Mouse (Mus musculus): ENCODE measurements at regions not wholly inside any gene's neighbourhood (a gene's known extent, or its start where the extent isn't known, plus 50 kb on each side); places are given as distances from the start of the nearest gene placed in this dataset.

DNA sequence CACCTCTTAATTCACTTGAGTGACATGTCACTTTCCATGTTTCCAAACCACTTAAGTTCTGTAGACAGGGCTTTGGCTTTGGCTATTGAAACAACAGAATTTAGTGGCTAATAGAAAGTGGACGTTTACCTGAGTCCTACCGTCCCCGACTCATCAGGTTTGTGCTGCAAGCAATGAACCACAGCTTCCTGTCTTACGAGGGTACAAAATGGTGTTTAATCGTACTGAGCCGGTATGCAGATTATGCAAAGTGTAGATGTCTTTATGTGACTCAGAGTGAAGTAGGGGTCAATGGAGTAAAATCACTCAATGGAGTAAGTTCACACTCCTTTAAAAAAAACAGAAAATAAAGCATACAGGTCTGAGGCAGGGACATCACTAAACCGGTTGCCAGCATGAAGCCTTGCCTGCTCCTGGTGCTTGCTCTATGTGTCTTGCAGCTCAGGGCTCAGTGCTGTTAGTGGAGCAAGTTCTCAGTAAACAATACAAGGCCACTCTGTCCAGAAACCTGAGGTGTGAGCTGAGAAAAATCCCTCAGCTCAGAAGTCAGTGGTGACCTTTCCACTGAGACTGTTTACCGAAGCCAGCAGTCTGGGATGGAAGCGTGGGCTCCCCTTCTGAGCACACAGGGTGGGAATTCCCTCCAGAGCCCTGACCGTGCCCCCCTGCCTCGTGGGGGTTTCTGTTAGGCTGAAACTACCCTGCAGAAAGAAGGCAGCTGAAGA, 226.1 kb upstream of the Jun start:
- peak; percentile 75; the same call in 1 of the 2 replicates for ATAC-seq (ENCODE audit: low FRiP score, low read depth)
- Histone ChIP-seq H3K4me1 (peaks cover 18% of the 10 kb centered on the region), H3K9ac (0 out of 2 replicates have a peak overlapping the region, but pooled peaks have one; percentile 17), H3K4me3 (no peak overlapping the region), H3K27ac (peak overlapping the region; percentile 42; the same call in 1 of the 2 replicates), H3K36me3 (no peaks in the 10 kb centered on the region), H3K27me3 (replicated peaks) (no peaks in the 10 kb centered on the region), H3K4me2 (replicated peaks) (peak overlapping the region; percentile 41), H3K9me3 (no peaks in the 10 kb centered on the region)
- 27% methylated on average over 11 of the region's 11 CpGs for WGBS

DNA sequence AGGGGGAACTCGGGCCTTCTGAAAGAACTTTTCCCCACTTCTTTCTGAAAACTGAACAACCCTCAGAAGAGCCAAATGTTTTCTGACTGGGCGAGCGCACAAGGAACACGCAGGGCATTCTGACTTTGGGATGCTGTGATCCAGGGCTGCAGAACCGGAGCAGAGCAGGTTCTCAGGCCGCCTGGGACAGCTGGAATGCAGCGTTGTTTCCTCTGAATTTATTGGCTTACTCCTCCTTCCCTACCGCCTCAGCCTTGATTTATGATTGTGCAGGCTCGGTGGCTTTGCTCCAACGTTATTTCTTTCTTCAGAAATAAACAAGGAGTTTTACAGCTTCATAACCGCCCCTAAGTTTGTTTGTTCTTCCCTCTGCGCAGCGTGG, 226.7 kb upstream of the Jun start:
- Histone ChIP-seq H3K9me3 (no peaks in the 10 kb centered on the region), H3K36me3 (no peaks in the 10 kb centered on the region), H3K9ac (0 out of 2 replicates have a peak overlapping the region, but pooled peaks have one; percentile 17), H3K27me3 (replicated peaks) (no peaks in the 10 kb centered on the region), H3K4me1 (peaks cover 18% of the 10 kb centered on the region), H3K4me3 (no peak overlapping the region), H3K27ac (0 out of 2 replicates have a peak overlapping the region, but pooled peaks have one; percentile 42), H3K4me2 (replicated peaks) (peak overlapping the region; percentile 41)
- WGBS, result 5% methylated on average over 13 of the region's 13 CpGs
- peak; percentile 79; the same call in 1 of the 2 replicates for ATAC-seq (ENCODE audit: low FRiP score, low read depth)

DNA sequence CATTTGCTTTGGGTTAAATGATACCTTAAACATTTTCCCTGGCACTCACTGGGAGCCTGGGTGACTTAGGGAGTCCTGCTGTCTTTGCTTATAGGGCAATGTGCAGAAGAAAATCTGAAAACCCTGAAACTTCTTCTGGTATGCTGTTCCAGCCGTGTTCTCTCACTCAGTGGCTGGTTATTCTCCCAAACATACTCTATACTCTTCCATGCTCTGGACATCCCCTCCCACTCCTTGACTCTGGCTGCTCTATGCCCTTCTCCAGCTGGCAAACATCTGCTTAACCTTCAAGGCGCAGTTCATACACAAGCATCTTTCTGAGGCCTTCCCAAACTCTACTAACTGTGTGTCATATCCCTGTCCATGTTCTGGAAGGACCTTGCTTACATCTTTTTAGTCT, 227.2 kb upstream of the Jun start:
- Histone ChIP-seq H3K36me3 (no peaks in the 10 kb centered on the region), H3K4me3 (no peak overlapping the region), H3K9ac (no peak overlapping the region), H3K4me2 (replicated peaks) (no peak overlapping the region), H3K27ac (no peak overlapping the region), H3K27me3 (replicated peaks) (no peaks in the 10 kb centered on the region), H3K4me1 (peaks cover 18% of the 10 kb centered on the region), H3K9me3 (no peaks in the 10 kb centered on the region)
- ATAC-seq (ENCODE audit: low FRiP score, low read depth), result no peak
- WGBS, result 57% methylated on average over 2 of the region's 2 CpGs

DNA sequence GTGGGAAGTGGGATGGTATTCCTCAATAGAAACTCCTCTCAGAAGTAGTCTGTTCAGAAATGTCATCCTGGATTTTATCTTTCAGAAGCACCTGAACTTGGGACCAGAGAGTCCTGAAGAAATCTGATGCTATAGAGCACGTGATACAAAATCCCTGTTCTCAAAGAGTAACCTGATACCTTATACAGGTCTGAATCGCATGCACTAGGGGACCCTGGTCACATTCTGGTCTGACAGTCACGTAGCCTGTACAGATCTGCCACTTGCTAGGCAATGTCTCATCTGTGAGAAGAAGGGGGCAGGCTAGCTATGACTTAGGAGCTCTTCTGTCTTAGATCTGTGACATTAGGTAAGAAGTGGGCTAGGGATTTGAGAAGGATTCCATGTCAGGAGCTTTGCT, 230.1 kb upstream of the Jun start:
- Histone ChIP-seq H3K9ac (no peak overlapping the region), H3K4me2 (replicated peaks) (no peak overlapping the region), H3K4me3 (no peak overlapping the region), H3K27me3 (replicated peaks) (no peaks in the 10 kb centered on the region), H3K36me3 (no peaks in the 10 kb centered on the region), H3K27ac (no peak overlapping the region), H3K4me1 (peaks cover 18% of the 10 kb centered on the region), H3K9me3 (no peaks in the 10 kb centered on the region)
- no peak for ATAC-seq (ENCODE audit: low FRiP score, low read depth)
- WGBS, result 60% methylated on average over 3 of the region's 3 CpGs

DNA sequence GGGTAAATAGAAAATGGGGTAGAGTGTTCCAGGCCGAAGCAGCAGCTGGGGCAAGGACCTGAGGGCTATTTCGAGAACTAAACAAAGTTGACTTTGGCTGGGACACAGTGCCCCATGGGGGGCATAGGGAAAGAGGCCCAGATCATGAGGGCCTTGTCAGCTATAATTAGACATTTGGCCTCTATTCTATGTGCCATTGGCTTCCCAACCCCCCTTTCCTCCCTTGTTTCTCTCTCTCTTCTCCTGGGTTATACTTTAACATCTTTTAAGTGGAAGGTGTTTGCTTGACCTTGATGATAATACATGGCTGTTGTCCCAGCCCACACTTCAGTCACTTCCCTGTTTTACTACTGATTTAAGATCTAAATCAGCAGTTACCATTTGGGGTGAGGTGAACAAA, 231.8 kb upstream of the Jun start:
- Histone ChIP-seq H3K9me3 (no peaks in the 10 kb centered on the region), H3K36me3 (no peaks in the 10 kb centered on the region), H3K27ac (no peak overlapping the region), H3K4me2 (replicated peaks) (no peak overlapping the region), H3K4me3 (no peak overlapping the region), H3K9ac (no peak overlapping the region), H3K27me3 (replicated peaks) (no peaks in the 10 kb centered on the region), H3K4me1 (0 out of 2 replicates have a peak, but pooled peaks cover 6% of the 10 kb centered on the region)
- ATAC-seq (ENCODE audit: low FRiP score, low read depth), result no peak
- WGBS, result 64% methylated on average over 2 of the region's 2 CpGs

DNA sequence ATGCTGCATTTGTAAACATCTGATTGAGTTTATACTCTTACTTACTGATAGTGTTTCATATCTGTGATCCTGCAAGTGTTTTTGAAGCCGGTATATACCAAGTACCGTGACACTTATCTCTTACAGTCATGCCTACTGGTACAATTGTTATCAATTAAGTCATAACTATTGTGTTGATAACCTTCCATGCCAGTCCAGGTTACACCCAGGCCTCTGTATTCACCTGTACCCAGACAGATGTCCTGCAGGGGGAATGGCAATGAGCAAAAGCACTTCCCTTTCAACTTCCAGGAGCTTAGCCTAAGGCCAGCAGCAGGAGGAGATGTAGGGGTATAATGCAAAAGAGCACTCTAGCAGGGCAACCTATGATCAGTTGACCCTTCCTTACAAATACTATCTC, 232.2 kb upstream of the Jun start:
- H3K27me3 ChIP-seq (replicated peaks), result no peaks in the 10 kb centered on the region
- 0 out of 2 replicates have a peak, but pooled peaks cover 2% of the 10 kb centered on the region for H3K4me1 ChIP-seq
- H3K9me3 ChIP-seq, result no peaks in the 10 kb centered on the region
- no peak overlapping the region for H3K4me3 ChIP-seq
- WGBS, result 97% methylated on average over 2 of the region's 2 CpGs
- no peak overlapping the region for H3K4me2 ChIP-seq (replicated peaks)
- no peak for ATAC-seq (ENCODE audit: low FRiP score, low read depth)
- no peak overlapping the region for H3K9ac ChIP-seq
- no peaks in the 10 kb centered on the region for H3K36me3 ChIP-seq
- no peak overlapping the region for H3K27ac ChIP-seq

DNA sequence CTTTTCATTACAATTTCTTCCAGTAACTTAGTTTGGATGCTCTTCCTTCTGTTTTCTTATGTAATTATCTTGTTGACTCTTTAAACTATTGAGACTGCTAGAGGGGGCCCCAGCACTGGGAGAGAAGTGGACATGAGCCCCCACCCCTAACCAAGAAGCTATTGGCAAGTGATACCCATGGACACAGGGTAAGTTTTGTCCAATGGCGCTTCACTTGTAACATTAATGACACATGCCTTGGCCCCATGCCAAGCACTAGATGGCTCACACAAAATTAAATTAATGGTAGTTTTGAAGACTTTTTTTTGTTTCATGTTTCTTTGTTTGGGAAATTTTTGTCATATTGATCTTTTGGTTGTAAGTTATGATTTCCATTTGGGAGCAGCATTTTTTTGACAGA, 232.7 kb upstream of the Jun start:
- 93% methylated on average over 1 of the region's 1 CpGs for WGBS

DNA sequence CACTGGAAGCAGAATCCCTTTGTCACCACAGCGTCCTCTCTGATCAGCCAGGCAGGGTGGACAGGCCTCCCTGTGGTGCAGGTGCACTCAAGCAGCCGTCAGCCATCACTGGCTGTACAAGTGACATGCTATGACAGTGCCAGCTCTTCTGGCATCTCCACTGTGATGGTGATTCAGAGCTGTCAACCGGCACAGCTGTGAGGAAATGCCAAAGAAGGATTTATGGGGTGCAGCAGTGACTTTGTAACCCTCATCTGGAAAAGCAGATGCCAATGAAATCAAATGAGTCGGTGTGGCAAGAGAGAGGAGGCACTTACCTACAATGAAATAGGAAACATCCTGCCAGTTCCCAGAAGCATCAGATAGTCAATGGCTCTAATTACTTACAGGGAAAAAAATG, 238.3 kb upstream of the Jun start:
- no peak for ATAC-seq (ENCODE audit: low FRiP score, low read depth)

More for the DNA sequence above, 232.7 kb upstream of the Jun start:
- Histone ChIP-seq H3K4me1 (no peaks in the 10 kb centered on the region), H3K27ac (no peak overlapping the region), H3K9ac (no peak overlapping the region), H3K4me3 (no peak overlapping the region), H3K27me3 (replicated peaks) (no peaks in the 10 kb centered on the region), H3K36me3 (no peaks in the 10 kb centered on the region), H3K4me2 (replicated peaks) (no peak overlapping the region), H3K9me3 (no peaks in the 10 kb centered on the region)
- no peak for ATAC-seq (ENCODE audit: low FRiP score, low read depth)

DNA sequence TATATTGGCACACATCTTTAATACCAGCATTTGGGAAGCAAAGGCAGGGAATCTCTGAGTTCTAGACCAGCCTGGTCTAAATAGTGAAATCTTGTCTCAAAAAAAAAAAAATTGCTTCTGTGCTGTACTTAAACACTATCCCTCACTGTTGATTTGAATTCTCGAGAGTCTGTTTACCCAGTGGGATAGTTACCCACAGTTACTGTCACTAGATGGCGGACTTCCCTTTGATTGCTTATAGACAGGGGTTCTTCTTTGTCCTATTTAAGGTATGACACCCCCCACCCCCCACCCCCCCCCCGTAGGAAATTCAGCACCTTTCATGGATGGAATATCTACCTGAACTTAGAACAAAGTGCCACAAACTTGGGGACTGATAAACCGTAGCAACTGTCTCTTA, 242.1 kb upstream of the Jun start:
- Histone ChIP-seq H3K9me3 (no peaks in the 10 kb centered on the region), H3K27me3 (replicated peaks) (no peaks in the 10 kb centered on the region), H3K4me1 (no peaks in the 10 kb centered on the region), H3K4me2 (replicated peaks) (no peak overlapping the region), H3K9ac (no peak overlapping the region), H3K36me3 (no peaks in the 10 kb centered on the region), H3K27ac (no peak overlapping the region), H3K4me3 (no peak overlapping the region)
- 53% methylated on average over 4 of the region's 4 CpGs for WGBS
- ATAC-seq (ENCODE audit: low FRiP score, low read depth), result no peak

More for the DNA sequence above, 238.3 kb upstream of the Jun start:
- 54% methylated on average over 4 of the region's 4 CpGs for WGBS
- no peak overlapping the region for H3K4me3 ChIP-seq
- H3K27ac ChIP-seq, result no peak overlapping the region
- no peaks in the 10 kb centered on the region for H3K9me3 ChIP-seq
- no peak overlapping the region for H3K9ac ChIP-seq
- H3K4me2 ChIP-seq (replicated peaks), result no peak overlapping the region
- H3K27me3 ChIP-seq (replicated peaks), result no peaks in the 10 kb centered on the region
- no peaks in the 10 kb centered on the region for H3K4me1 ChIP-seq
- H3K36me3 ChIP-seq, result no peaks in the 10 kb centered on the region

DNA sequence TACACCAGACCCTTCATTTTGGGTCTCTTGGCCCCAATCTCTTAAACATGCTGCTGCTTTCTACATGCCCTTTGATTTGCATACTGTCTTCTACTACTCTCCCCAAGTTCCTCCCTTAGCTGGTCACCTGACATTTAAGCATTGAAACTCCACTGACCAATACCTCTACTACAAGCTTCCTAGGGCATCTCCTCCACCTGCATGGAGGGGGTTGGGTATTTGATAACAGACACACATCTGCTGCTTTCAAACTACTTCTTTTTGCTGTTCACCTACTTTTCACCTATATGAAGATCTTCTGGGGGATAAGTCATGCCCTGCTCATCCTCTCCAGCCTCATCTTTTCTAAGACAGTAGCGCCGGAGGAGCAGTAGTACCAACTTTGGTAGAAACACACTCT, 249.9 kb upstream of the Jun start:
- Histone ChIP-seq H3K27me3 (replicated peaks) (no peaks in the 10 kb centered on the region), H3K4me3 (no peak overlapping the region), H3K36me3 (no peaks in the 10 kb centered on the region), H3K4me1 (no peaks in the 10 kb centered on the region), H3K9me3 (no peaks in the 10 kb centered on the region), H3K4me2 (replicated peaks) (no peak overlapping the region), H3K9ac (no peak overlapping the region), H3K27ac (no peak overlapping the region)
- no peak for ATAC-seq (ENCODE audit: low FRiP score, low read depth)
- 98% methylated on average over 2 of the region's 2 CpGs for WGBS

DNA sequence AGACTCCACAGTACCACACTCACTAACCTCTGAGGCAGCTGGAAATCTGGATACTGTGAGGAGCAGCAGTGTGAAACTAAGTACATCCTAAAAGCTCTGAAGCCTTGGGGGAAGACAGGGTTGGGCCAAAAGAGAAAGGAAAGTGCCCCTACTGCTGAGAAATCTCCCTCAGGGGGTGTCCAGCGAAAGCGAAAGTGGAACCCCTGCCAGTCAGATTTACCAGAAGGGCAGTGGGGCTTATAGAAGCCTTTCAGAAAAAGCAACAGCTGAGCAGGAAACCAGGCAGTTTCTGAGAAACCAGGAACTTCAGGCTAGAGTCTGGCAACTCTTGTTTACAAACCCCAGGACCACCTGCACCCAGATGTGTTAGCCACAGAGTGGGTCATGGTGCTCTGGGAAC, 251.3 kb upstream of the Jun start:
- H3K4me2 ChIP-seq (replicated peaks), result no peak overlapping the region
- no peaks in the 10 kb centered on the region for H3K4me1 ChIP-seq
- no peak overlapping the region for H3K4me3 ChIP-seq
- no peaks in the 10 kb centered on the region for H3K27me3 ChIP-seq (replicated peaks)
- no peaks in the 10 kb centered on the region for H3K9me3 ChIP-seq
- 60% methylated on average over 2 of the region's 2 CpGs for WGBS
- no peaks in the 10 kb centered on the region for H3K36me3 ChIP-seq
- H3K9ac ChIP-seq, result no peak overlapping the region
- no peak for ATAC-seq (ENCODE audit: low FRiP score, low read depth)
- no peak overlapping the region for H3K27ac ChIP-seq

DNA sequence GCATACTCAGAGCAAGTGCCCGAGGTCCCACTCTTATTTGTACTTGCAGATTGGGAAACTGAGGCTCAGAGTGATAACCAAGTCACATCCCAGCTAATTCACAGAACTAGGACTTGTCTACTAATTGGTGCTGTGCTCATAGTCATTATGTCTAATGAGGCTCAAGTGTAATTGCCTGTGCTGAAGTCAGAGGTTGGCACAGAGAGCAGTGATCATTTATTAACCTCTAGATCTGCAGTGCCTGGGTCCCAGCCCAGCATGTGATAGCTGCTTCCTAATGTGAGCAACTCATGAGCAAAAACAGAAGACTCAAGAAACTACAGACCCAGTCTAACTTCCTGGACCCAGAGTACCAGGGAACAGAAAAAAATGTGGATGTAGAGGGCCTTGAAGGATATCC, 252.0 kb upstream of the Jun start:
- Histone ChIP-seq H3K4me3 (no peak overlapping the region), H3K9ac (no peak overlapping the region), H3K4me2 (replicated peaks) (no peak overlapping the region), H3K27me3 (replicated peaks) (no peaks in the 10 kb centered on the region), H3K36me3 (no peaks in the 10 kb centered on the region), H3K4me1 (no peaks in the 10 kb centered on the region), H3K9me3 (no peaks in the 10 kb centered on the region), H3K27ac (no peak overlapping the region)
- ATAC-seq (ENCODE audit: low FRiP score, low read depth), result no peak
- WGBS, result 85% methylated on average over 1 of the region's 1 CpGs

DNA sequence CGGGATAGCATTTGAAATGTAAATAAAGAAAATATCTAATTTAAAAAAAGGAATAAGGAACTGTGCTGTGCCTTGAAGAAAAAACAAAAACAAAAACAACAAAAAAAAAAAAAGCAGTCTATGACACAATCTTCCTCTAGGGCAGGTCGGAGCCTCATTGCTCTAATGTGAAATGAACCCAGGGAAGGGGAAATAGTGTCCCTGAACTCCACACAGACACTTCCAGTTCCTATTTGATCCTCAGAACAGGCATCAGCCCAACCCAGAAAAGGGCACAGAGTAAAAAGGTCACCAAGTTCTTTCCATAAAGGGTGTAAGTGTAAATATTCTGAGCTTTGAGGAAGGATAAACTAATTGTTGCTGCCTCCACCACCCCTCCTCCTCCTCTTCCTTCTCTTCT, 250.2 kb upstream of the Fggy start:
- no peak overlapping the region for H3K4me2 ChIP-seq (replicated peaks)
- no peak overlapping the region for H3K4me3 ChIP-seq
- no peak overlapping the region for H3K27ac ChIP-seq
- no peaks in the 10 kb centered on the region for H3K36me3 ChIP-seq
- 90% methylated on average over 2 of the region's 2 CpGs for WGBS
- H3K4me1 ChIP-seq, result no peaks in the 10 kb centered on the region
- no peaks in the 10 kb centered on the region for H3K27me3 ChIP-seq (replicated peaks)
- no peaks in the 10 kb centered on the region for H3K9me3 ChIP-seq
- no peak for ATAC-seq (ENCODE audit: low FRiP score, low read depth)
- no peak overlapping the region for H3K9ac ChIP-seq
